In genomic region chr13:78179312-78180097, GRCm38 (mm10) we compare ENCODE assay signal across 8 mouse cellular contexts. TPM values are rescaled to one million over a fixed set of nuclear protein-coding genes. Genes with fewer than 3 reads are reported as not detected.
A peak's percentile ranks its signal among the peaks of the same experiment; 100 is the strongest.
DNase-seq lines count a peak whose midpoint lies in the region; ATAC-seq and TF ChIP-seq lines count a peak whose summit lies in the region.

No protein-coding gene starts in this region.

- no peaks in the 10 kb centered on the region for H3K4me1 ChIP-seq in heart, postnatal 0 days (ENCODE audit: control insufficient read depth, insufficient read depth)
- no peaks in the 10 kb centered on the region for H3K4me1 ChIP-seq in cerebellum, adult 2 months (ENCODE audit: control insufficient read depth, insufficient read depth, low read length)
- peaks cover 39% of the 10 kb centered on the region for H3K4me1 ChIP-seq in forebrain, embryonic 15.5 days
- H3K4me1 ChIP-seq in midbrain, embryonic 13.5 days (replicated peaks), result peaks cover 45% of the 10 kb centered on the region

- no peak for ATAC-seq in heart, postnatal 0 days (ENCODE audit: insufficient read depth, low read depth)
- peak; percentile 49 for ATAC-seq in forebrain, embryonic 15.5 days (replicated peaks)
- ATAC-seq in midbrain, embryonic 13.5 days, result peak; percentile 73

- H3K9ac ChIP-seq in heart, postnatal 0 days (replicated peaks; ENCODE audit: low read depth, low read length), result no peak overlapping the region
- peak overlapping the region; percentile 62 for H3K9ac ChIP-seq in forebrain, embryonic 15.5 days (replicated peaks)
- H3K9ac ChIP-seq in midbrain, embryonic 13.5 days (replicated peaks), result peak overlapping the region; percentile 77

- DNase-seq in heart, postnatal 0 days (ENCODE audit: low spot score), result no peak
- no peak for DNase-seq in heart, adult 9 months (ENCODE audit: low spot score in 2 of 2)
- DNase-seq in cerebellum, adult 2 months, result peak; percentile 40 to 45
- no peak for DNase-seq in adrenal gland, adult 8-10 months
- DNase-seq in frontal cortex, postnatal 14 days (ENCODE audit: low spot score in 2 of 2), result no peak
- no peak for DNase-seq in testis, postnatal 10 days (ENCODE audit: low spot score)

- no peaks in the 10 kb centered on the region for H3K36me3 ChIP-seq in heart, postnatal 0 days (replicated peaks; ENCODE audit: control insufficient read depth, insufficient read depth, low read length)
- no peaks in the 10 kb centered on the region for H3K36me3 ChIP-seq in forebrain, embryonic 15.5 days
- no peaks in the 10 kb centered on the region for H3K36me3 ChIP-seq in midbrain, embryonic 13.5 days

- WGBS in heart, postnatal 0 days, result 4% methylated on average over 38 of the region's 38 CpGs
- WGBS in cerebellum, adult 2 months, result 17% methylated on average over 38 of the region's 38 CpGs
- 2% methylated on average over 38 of the region's 38 CpGs for WGBS in forebrain, embryonic 15.5 days
- WGBS in midbrain, embryonic 13.5 days, result 2% methylated on average over 38 of the region's 38 CpGs

- peak overlapping the region; percentile 20 for H3K4me3 ChIP-seq in heart, postnatal 0 days (ENCODE audit: low read depth, low read length)
- H3K4me3 ChIP-seq in cerebellum, adult 2 months (replicated peaks; ENCODE audit: insufficient read depth, low read depth, low read length), result peak overlapping the region; percentile 55
- peak overlapping the region; percentile 40 for H3K4me3 ChIP-seq in forebrain, embryonic 15.5 days
- H3K4me3 ChIP-seq in midbrain, embryonic 13.5 days (replicated peaks), result peak overlapping the region; percentile 46

- no peaks in the 10 kb centered on the region for H3K9me3 ChIP-seq in heart, postnatal 0 days (replicated peaks; ENCODE audit: control insufficient read depth, low read length)
- no peaks in the 10 kb centered on the region for H3K9me3 ChIP-seq in forebrain, embryonic 15.5 days
- H3K9me3 ChIP-seq in midbrain, embryonic 13.5 days, result no peaks in the 10 kb centered on the region

- H3K27ac ChIP-seq in heart, postnatal 0 days (ENCODE audit: low read depth), result no peak overlapping the region
- no peak overlapping the region for H3K27ac ChIP-seq in cerebellum, adult 2 months (ENCODE audit: insufficient read depth, low read length)
- H3K27ac ChIP-seq in forebrain, embryonic 15.5 days (replicated peaks), result peak overlapping the region; percentile 96
- peak overlapping the region; percentile 92 for H3K27ac ChIP-seq in midbrain, embryonic 13.5 days

- H3K27me3 ChIP-seq in heart, postnatal 0 days (ENCODE audit: control insufficient read depth, insufficient read depth, low read length), result peaks cover 98% of the 10 kb centered on the region
- no peaks in the 10 kb centered on the region; the same call in 1 of the 2 replicates for H3K27me3 ChIP-seq in cerebellum, adult 2 months (ENCODE audit: control insufficient read depth, insufficient read depth, low read length)
- peaks cover 34% of the 10 kb centered on the region for H3K27me3 ChIP-seq in forebrain, embryonic 15.5 days
- H3K27me3 ChIP-seq in midbrain, embryonic 13.5 days, result peaks cover 56% of the 10 kb centered on the region

- peak overlapping the region; percentile 32; the same call in 1 of the 2 replicates for H3K4me2 ChIP-seq in heart, postnatal 0 days (ENCODE audit: low read depth, low read length)
- H3K4me2 ChIP-seq in forebrain, embryonic 15.5 days (replicated peaks), result peak overlapping the region; percentile 69
- H3K4me2 ChIP-seq in midbrain, embryonic 13.5 days (replicated peaks), result peak overlapping the region; percentile 61

- no peak for TF ChIP-seq EP300 in heart, postnatal 0 days (IDR thresholded peaks at IDR 0.05; ENCODE audit: low read depth)

- no peak for TF ChIP-seq POLR2A in cerebellum, adult 2 months (IDR thresholded peaks at IDR 0.05; ENCODE audit: borderline replicate concordance, insufficient read depth, low read length)

- no peak for TF ChIP-seq CTCF in heart, postnatal 0 days (IDR thresholded peaks at IDR 0.05; ENCODE audit: low read depth)
- no peak for TF ChIP-seq CTCF in cerebellum, adult 2 months (IDR thresholded peaks at IDR 0.05; ENCODE audit: borderline replicate concordance, insufficient read depth, low read depth, low read length)

RNA-seq across cellular contexts. Expression of gene Nr2f1, which starts 20.1 kb away (rescaled TPM):
- 11.4 and 11.6 TPM in 2 replicates for total RNA-seq in heart, postnatal 0 days (2014; rRNA removed; ENCODE audit: low replicate concordance)
- polyA plus RNA-seq in heart, postnatal 0 days (2015; fragmentation: Nextera tagmentation; extraction: Ambion mirVana), result 2.0 and 2.3 TPM in 2 replicates
- polyA plus RNA-seq in cerebellum, adult 2 months (2012; rRNA removed), result 71.3 and 84.5 TPM in 2 replicates
- polyA plus RNA-seq in forebrain, embryonic 15.5 days (2015; fragmentation: Nextera tagmentation; extraction: Ambion mirVana), result 77.7 and 88.5 TPM in 2 replicates
- 76.9 and 83.2 TPM in 2 replicates for polyA plus RNA-seq in midbrain, embryonic 13.5 days (2015; fragmentation: Nextera tagmentation; extraction: Ambion mirVana)
- 10 to 100 TPM; 19.1 to 26.2 (median 21.7) TPM for total RNA-seq in adrenal gland, adult 8-10 months (2022)

Comparison
In these comparisons a context has a peak if more than half of its experiments do, and no peak if none do; other contexts are left out.
1. DNase-seq: peak in cerebellum, adult 2 months (2 of 2); none in heart, postnatal 0 days (single experiment), heart, adult 9 months (0 of 2), adrenal gland, adult 8-10 months (single experiment), frontal cortex, postnatal 14 days (0 of 2) and testis, postnatal 10 days (single experiment).
2. H3K27ac ChIP-seq: peak in forebrain, embryonic 15.5 days (single experiment) and midbrain, embryonic 13.5 days (single experiment); none in heart, postnatal 0 days (single experiment) and cerebellum, adult 2 months (single experiment).
3. RNA of gene Nr2f1, which starts 20.1 kb away (polyA plus RNA-seq): 71.3 to 84.5 TPM in cerebellum, adult 2 months, 77.7 to 88.5 TPM in forebrain, embryonic 15.5 days and 76.9 to 83.2 TPM in midbrain, embryonic 13.5 days; 2.0 to 2.3 TPM in heart, postnatal 0 days; every median in the first group is over 10 times any median in the second.
4. Peak in every context shown above with its lines, with median percentiles within 50 percentile points of each other: H3K4me2 ChIP-seq and H3K4me3 ChIP-seq.